32 mouse cellular contexts compared by ENCODE assay signal in genomic region chrX:73977783-73978182, GRCm38 (mm10).
"Had no signal": no experiment of that assay in that cellular context is flagged by ENCODE, and none has a peak within 500 bp of the region (broad histone marks: within the 10 kb centered on the region; RNA-seq: fewer than 3 reads in every experiment).

No protein-coding gene starts in this region.

- DNase-seq: left cerebral cortex, postnatal 4 days; liver; liver, embryonic 13.5 days; liver, postnatal 0 days; lung, adult 18-20 months; lung, adult 2 months; lung, embryonic 14.5 days; lung, postnatal 10 days; lung, postnatal 14 days; lung, postnatal 36 days; lung, postnatal 4 days; midbrain, embryonic 14.5 days had no signal

- H3K36me3 ChIP-seq: limb, embryonic 10.5 days; limb, embryonic 12.5 days; limb, embryonic 13.5 days; limb, embryonic 15.5 days; liver, embryonic 12.5 days; liver, embryonic 13.5 days; liver, embryonic 15.5 days; lung, embryonic 15.5 days; midbrain, embryonic 10.5 days; midbrain, embryonic 12.5 days; midbrain, embryonic 13.5 days; midbrain, embryonic 15.5 days; neural tube, embryonic 12.5 days had no signal

- H3K4me2 ChIP-seq: limb, embryonic 12.5 days; limb, embryonic 13.5 days; limb, embryonic 15.5 days; liver, embryonic 11.5 days; liver, embryonic 12.5 days; liver, embryonic 13.5 days; liver, embryonic 15.5 days; lung, embryonic 14.5 days; lung, embryonic 15.5 days; midbrain, embryonic 11.5 days; midbrain, embryonic 12.5 days; midbrain, embryonic 13.5 days; midbrain, embryonic 15.5 days; neural tube, embryonic 12.5 days had no signal

- H3K9me3 ChIP-seq: limb, embryonic 10.5 days; limb, embryonic 12.5 days; limb, embryonic 13.5 days; limb, embryonic 15.5 days; liver, embryonic 12.5 days; liver, embryonic 13.5 days; liver, embryonic 15.5 days; lung, embryonic 15.5 days; megakaryocyte, embryonic 14.5 days; midbrain, embryonic 10.5 days; midbrain, embryonic 12.5 days; midbrain, embryonic 13.5 days; midbrain, embryonic 15.5 days; neural tube, embryonic 12.5 days had no signal

- H3K9ac ChIP-seq: limb, embryonic 12.5 days; limb, embryonic 13.5 days; limb, embryonic 15.5 days; liver, embryonic 12.5 days; liver, embryonic 13.5 days; liver, embryonic 14.5 days; liver, embryonic 15.5 days; liver, postnatal 0 days; lung, embryonic 14.5 days; lung, embryonic 15.5 days; midbrain, embryonic 12.5 days; midbrain, embryonic 13.5 days; midbrain, embryonic 15.5 days; neural tube, embryonic 12.5 days had no signal

- ATAC-seq: liver, embryonic 12.5 days; liver, postnatal 0 days; lung, postnatal 0 days; midbrain, embryonic 13.5 days; midbrain, embryonic 15.5 days; midbrain, embryonic 16.5 days had no signal

- H3K27ac ChIP-seq: limb, embryonic 10.5 days; limb, embryonic 12.5 days; limb, embryonic 13.5 days; limb, embryonic 15.5 days; liver, embryonic 12.5 days; liver, embryonic 13.5 days; liver, embryonic 14.5 days; liver, embryonic 15.5 days; lung, embryonic 15.5 days; macrophage; midbrain, embryonic 10.5 days; midbrain, embryonic 12.5 days; midbrain, embryonic 13.5 days; midbrain, embryonic 15.5 days; neural tube, embryonic 12.5 days had no signal

- H3K4me3 ChIP-seq: limb, embryonic 10.5 days; limb, embryonic 12.5 days; limb, embryonic 13.5 days; limb, embryonic 15.5 days; liver, embryonic 12.5 days; liver, embryonic 13.5 days; liver, embryonic 15.5 days; lung, embryonic 15.5 days; megakaryocyte, embryonic 14.5 days; midbrain, embryonic 10.5 days; midbrain, embryonic 12.5 days; midbrain, embryonic 13.5 days; midbrain, embryonic 15.5 days; myocyte; neural tube, embryonic 12.5 days had no signal

- H3K4me1 ChIP-seq: limb, embryonic 10.5 days; limb, embryonic 12.5 days; limb, embryonic 13.5 days; limb, embryonic 15.5 days; liver, embryonic 12.5 days; liver, embryonic 13.5 days; liver, embryonic 15.5 days; lung, embryonic 15.5 days; megakaryocyte, embryonic 14.5 days; midbrain, embryonic 10.5 days; midbrain, embryonic 12.5 days; midbrain, embryonic 13.5 days; midbrain, embryonic 15.5 days; neural tube, embryonic 12.5 days had no signal

- H3K27me3 ChIP-seq: limb, embryonic 12.5 days; limb, embryonic 13.5 days; limb, embryonic 15.5 days; liver, embryonic 12.5 days; liver, embryonic 13.5 days; liver, embryonic 15.5 days; lung, embryonic 15.5 days; midbrain, embryonic 12.5 days; midbrain, embryonic 13.5 days; midbrain, embryonic 15.5 days; neural tube, embryonic 12.5 days had no signal
